ENCODE assay signal across 9 mouse cellular contexts in genomic region chr3:62338461-62338853, GRCm38 (mm10). TPM values are rescaled to one million over a fixed set of nuclear protein-coding genes. Genes with fewer than 3 reads are reported as not detected.
DNase-seq lines count a peak whose midpoint lies in the region; ATAC-seq and TF ChIP-seq lines count a peak whose summit lies in the region.
"Had no signal": no experiment of that assay in that cellular context is flagged by ENCODE, and none has a peak within 500 bp of the region (broad histone marks: within the 10 kb centered on the region; RNA-seq: fewer than 3 reads in every experiment).

No protein-coding gene starts in this region.

- H3K4me2 ChIP-seq in neural tube, embryonic 11.5 days (ENCODE audit: low read depth), result peak overlapping the region; percentile 81
- peak overlapping the region; percentile 87 for H3K4me2 ChIP-seq in limb, embryonic 13.5 days (replicated peaks)
- H3K4me2 ChIP-seq in stomach, embryonic 15.5 days, result peak overlapping the region; percentile 91

- TF ChIP-seq CTCF in cerebellum, adult 2 months (IDR thresholded peaks at IDR 0.05; ENCODE audit: borderline replicate concordance, insufficient read depth, low read depth, low read length), result no peak

- ATAC-seq in neural tube, embryonic 11.5 days (ENCODE audit: insufficient read depth, low FRiP score, low TSS enrichment), result 0 out of 2 replicates have a peak, but pooled peaks have one; percentile 1
- no peak for ATAC-seq in limb, embryonic 13.5 days (ENCODE audit: low FRiP score, low read depth)
- ATAC-seq in stomach, embryonic 15.5 days (ENCODE audit: insufficient read depth, low FRiP score, low read depth), result no peak; the same call in 1 of the 2 replicates

- no peak for TF ChIP-seq POLR2A in cerebellum, adult 2 months (IDR thresholded peaks at IDR 0.05; ENCODE audit: borderline replicate concordance, insufficient read depth, low read length)

- H3K36me3 ChIP-seq in neural tube, embryonic 11.5 days (ENCODE audit: control insufficient read depth, insufficient read depth, low read length), result no peaks in the 10 kb centered on the region
- H3K36me3 ChIP-seq in limb, embryonic 13.5 days, result no peaks in the 10 kb centered on the region
- no peaks in the 10 kb centered on the region for H3K36me3 ChIP-seq in stomach, embryonic 15.5 days

- H3K4me3 ChIP-seq in cerebellum, adult 2 months (replicated peaks; ENCODE audit: insufficient read depth, low read depth, low read length), result peak overlapping the region; percentile 29
- peak overlapping the region; percentile 72 for H3K4me3 ChIP-seq in neural tube, embryonic 11.5 days (ENCODE audit: low read depth, low read length)
- peak overlapping the region; percentile 74 for H3K4me3 ChIP-seq in limb, embryonic 13.5 days
- peak overlapping the region; percentile 64 for H3K4me3 ChIP-seq in stomach, embryonic 15.5 days (replicated peaks)

- no peak for DNase-seq in cerebellum, adult 2 months
- no peak for DNase-seq in cerebellum, adult 18-20 months
- no peak for DNase-seq in neural tube, embryonic 11.5 days (ENCODE audit: low spot score)
- no peak for DNase-seq in neural tube, embryonic 10.5 days (ENCODE audit: extremely low spot score, low spot score)
- no peak for DNase-seq in B cell, adult 2 months
- no peak for DNase-seq in cerebellum, postnatal 4 days (ENCODE audit: low spot score in 2 of 2)
- DNase-seq: layer of hippocampus, adult 9-11 months had no signal

- H3K9ac ChIP-seq in neural tube, embryonic 11.5 days (ENCODE audit: low read length), result peak overlapping the region; percentile 75
- peak overlapping the region; percentile 80 for H3K9ac ChIP-seq in limb, embryonic 13.5 days
- peak overlapping the region; percentile 47; the same call in 1 of the 2 replicates for H3K9ac ChIP-seq in stomach, embryonic 15.5 days

- no peaks in the 10 kb centered on the region for H3K9me3 ChIP-seq in neural tube, embryonic 11.5 days (ENCODE audit: control insufficient read depth, low read length)
- no peaks in the 10 kb centered on the region for H3K9me3 ChIP-seq in limb, embryonic 13.5 days
- H3K9me3 ChIP-seq in stomach, embryonic 15.5 days, result no peaks in the 10 kb centered on the region

- H3K27ac ChIP-seq in cerebellum, adult 2 months (ENCODE audit: insufficient read depth, low read length), result no peak overlapping the region
- H3K27ac ChIP-seq in neural tube, embryonic 11.5 days (ENCODE audit: low read depth, low read length), result no peak overlapping the region
- H3K27ac ChIP-seq in limb, embryonic 13.5 days, result no peak overlapping the region
- peak overlapping the region; percentile 75 for H3K27ac ChIP-seq in stomach, embryonic 15.5 days

- H3K27me3 ChIP-seq in cerebellum, adult 2 months (ENCODE audit: control insufficient read depth, insufficient read depth, low read length), result no peaks in the 10 kb centered on the region; the same call in 1 of the 2 replicates
- H3K27me3 ChIP-seq in neural tube, embryonic 11.5 days (ENCODE audit: control insufficient read depth, insufficient read depth, low read length), result 0 out of 2 replicates have a peak, but pooled peaks cover 5% of the 10 kb centered on the region
- H3K27me3 ChIP-seq in limb, embryonic 13.5 days, result peaks cover 25% of the 10 kb centered on the region
- H3K27me3 ChIP-seq in stomach, embryonic 15.5 days (replicated peaks), result no peaks in the 10 kb centered on the region

- WGBS in cerebellum, adult 2 months, result 2% methylated on average over 17 of the region's 17 CpGs
- WGBS in neural tube, embryonic 11.5 days, result 2% methylated on average over 17 of the region's 17 CpGs
- WGBS in limb, embryonic 13.5 days, result 2% methylated on average over 17 of the region's 17 CpGs
- 2% methylated on average over 17 of the region's 17 CpGs for WGBS in stomach, embryonic 15.5 days

- no peaks in the 10 kb centered on the region for H3K4me1 ChIP-seq in cerebellum, adult 2 months (ENCODE audit: control insufficient read depth, insufficient read depth, low read length)
- peaks cover 2% of the 10 kb centered on the region; the same call in 1 of the 2 replicates for H3K4me1 ChIP-seq in neural tube, embryonic 11.5 days (ENCODE audit: control insufficient read depth, insufficient read depth, low read length)
- H3K4me1 ChIP-seq in limb, embryonic 13.5 days, result peaks cover 14% of the 10 kb centered on the region
- no peaks in the 10 kb centered on the region for H3K4me1 ChIP-seq in stomach, embryonic 15.5 days

RNA-seq across cellular contexts. Expression of gene Arhgef26, which starts 0.3 kb away (rescaled TPM):
- polyA plus RNA-seq in cerebellum, adult 2 months (2012; rRNA removed), result 26.1 and 26.9 TPM in 2 replicates
- polyA plus RNA-seq in neural tube, embryonic 11.5 days (2014; fragmentation: Nextera tagmentation; extraction: Ambion mirVana), result 11.4 and 12.5 TPM in 2 replicates
- 9.6 and 10.5 TPM in 2 replicates for polyA plus RNA-seq in limb, embryonic 13.5 days (2015; fragmentation: Nextera tagmentation; extraction: Ambion mirVana)
- polyA plus RNA-seq in stomach, embryonic 15.5 days (2015; fragmentation: Nextera tagmentation; extraction: Ambion mirVana), result 15.9 and 17.5 TPM in 2 replicates
